Mouse (Mus musculus) embryonic facial prominence, embryonic 10.5 days (tissue): Measurements from ENCODE around the gene Gria4. TPM values are rescaled to one million over a fixed set of nuclear protein-coding genes. Genes with fewer than 3 reads are reported as not detected.

Experiments
- DNase-seq: peaks from one replicate; pipeline ENCODE4 v3.0.0-alpha.2; 2017; ENCODE audit warnings: low spot score
- H3K27ac ChIP-seq: fragments of 300-500 bp; sonication (generic); replicated peaks from 2 replicates; pipeline ENCODE4 v1.5.1; 2016; ENCODE audit warnings: mild to moderate bottlenecking
- H3K27me3 ChIP-seq: fragments of 300-500 bp; sonication (generic); replicated peaks from 2 replicates; pipeline ENCODE4 v1.6.1; 2016; ENCODE audit warnings: low read depth, mild to moderate bottlenecking; ENCODE audit not compliant: poor library complexity, severe bottlenecking
- H3K36me3 ChIP-seq: fragments of 300-500 bp; sonication (generic); replicated peaks from 2 replicates; pipeline ENCODE4 v1.6.1; 2016; ENCODE audit warnings: mild to moderate bottlenecking, moderate library complexity
- H3K4me1 ChIP-seq: fragments of 300-500 bp; sonication (generic); 2 replicates; pipeline ENCODE4 v1.6.1; 2016
- H3K4me3 ChIP-seq: fragments of 300-500 bp; sonication (generic); 2 replicates; pipeline ENCODE4 v1.5.1; 2016; ENCODE audit warnings: mild to moderate bottlenecking, moderate library complexity
- H3K9me3 ChIP-seq: fragments of 300-500 bp; sonication (generic); 2 replicates; pipeline ENCODE4 v1.6.1; 2016; ENCODE audit warnings: mild to moderate bottlenecking
- WGBS: fragments of 180-500 bp; shearing (Covaris S2); methylation state at CpG from one replicate; pipeline ENCODE4 v1.1.7; 2016; 5-methylcytosine and 5-hydroxymethylcytosine counted together
- microRNA-seq: library from miRNA; unstranded; fragments of <30 nt; microRNA quantifications from one replicate; pipeline ENCODE4, GENCODE M21; 2017
- polyA plus RNA-seq: library from polyadenylated mRNA; unstranded; fragments of >200 nt; fragmentation: Nextera tagmentation; extraction: Ambion mirVana; gene quantifications from 2 replicates; pipeline ENCODE4 v1.2.1, GENCODE M21; 2016

Gria4 gene
- polyA plus RNA-seq, 1 experiment from 2014 or later: 2.7 TPM

GRCm38 (mm10) chr9:4376640-4377120 is 419.4 kb downstream of the Gria4 start:
- Histone ChIP-seq H3K9me3 (no peaks in the 10 kb centered on the region), H3K27ac (peak overlapping the region; percentile 91), H3K27me3 (no peaks in the 10 kb centered on the region), H3K4me1 (peaks cover 6% of the 10 kb centered on the region), H3K4me3 (peak overlapping the region; percentile 76), H3K36me3 (peaks cover 11% of the 10 kb centered on the region)
- DNase-seq: no peak
- WGBS: under 1% methylated on average over 15 of the region's 15 CpGs

DNA sequence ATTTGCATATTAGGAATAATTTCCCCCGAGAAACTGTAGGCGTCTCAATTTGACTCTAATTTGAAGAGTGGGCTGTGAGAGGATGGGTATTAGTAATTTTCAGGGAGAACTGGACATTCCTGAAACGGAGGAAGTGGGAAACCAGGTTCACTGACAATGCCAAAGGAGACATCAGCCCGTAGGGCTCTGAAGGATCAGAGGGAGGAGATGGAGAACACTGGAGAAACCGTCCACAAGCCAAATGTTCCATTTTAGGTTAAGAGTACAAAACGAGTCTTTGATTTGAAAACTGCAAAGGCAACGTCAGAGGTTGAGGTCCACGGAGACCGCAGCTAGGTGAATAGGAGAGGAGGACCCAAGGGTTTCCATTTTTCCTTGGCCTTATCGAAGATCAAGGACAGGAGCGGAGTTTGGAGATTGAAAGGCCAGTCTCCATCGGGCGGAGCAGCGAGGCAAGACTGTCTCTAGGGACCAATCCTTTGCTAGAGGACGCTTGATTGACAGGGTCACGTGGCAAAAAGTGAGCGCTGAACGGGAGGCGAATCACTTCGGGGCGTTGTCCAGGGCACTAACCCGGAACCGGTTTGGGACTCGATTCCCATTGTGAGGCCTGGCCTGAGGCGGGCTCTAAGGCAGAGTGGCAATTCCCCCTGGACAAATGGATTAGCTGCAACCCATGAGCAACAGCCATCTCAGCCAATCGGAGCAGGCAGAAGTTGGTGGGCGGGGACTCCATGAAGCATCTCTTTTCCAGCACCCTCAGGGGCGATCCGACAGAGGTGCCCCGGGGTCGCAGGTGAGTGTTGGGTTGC is 420.0 kb downstream of the Gria4 start, which contains the start of gene Msantd4:
TSS of gene Msantd4 (plus strand) at position 735 of the 812 bp plus-strand sequence.
- peaks cover 8% of the 10 kb centered on the region for H3K36me3 ChIP-seq
- H3K4me1 ChIP-seq: peaks cover 6% of the 10 kb centered on the region
- DNase-seq: peak; percentile 96
- H3K27me3 ChIP-seq: no peaks in the 10 kb centered on the region
- WGBS: 3% methylated on average over 31 of the region's 31 CpGs
- H3K4me3 ChIP-seq: peak within 1 kb of the TSS; percentile 76
- peak within 1 kb of the TSS; percentile 91 for H3K27ac ChIP-seq
- no peaks in the 10 kb centered on the region for H3K9me3 ChIP-seq

Small RNAs within 50 kb of the gene (microRNA-seq; reads per million reads assigned to microRNA genes)
- gene Gm23811: not detected
- not detected for gene Gm23992
